Mouse (Mus musculus): ENCODE measurements at regions not wholly inside any gene's neighbourhood (a gene's known extent, or its start where the extent isn't known, plus 50 kb on each side); places are given as distances from the start of the nearest gene placed in this dataset.

DNA sequence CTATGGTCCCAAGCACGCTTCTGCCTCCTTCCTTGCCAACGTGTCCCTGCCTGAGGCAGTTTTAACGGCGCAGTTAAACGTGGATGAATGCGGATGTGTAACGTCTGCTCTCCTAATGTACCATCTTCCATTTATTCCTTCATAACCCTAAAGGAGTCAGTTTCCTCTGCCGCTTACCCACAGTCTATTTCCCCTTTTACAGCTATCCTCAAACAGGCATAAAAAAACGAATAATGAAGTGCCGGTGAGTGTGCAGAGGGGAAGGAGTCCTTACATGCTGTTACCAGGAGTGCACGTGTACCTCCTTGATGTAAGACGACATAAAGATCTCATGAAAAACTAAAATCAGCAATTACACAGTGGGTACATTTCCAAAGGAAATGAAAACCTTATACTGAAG, 54.3 kb upstream of the Krtap11-1 start:
- DNase-seq, result no peak
